Mouse (Mus musculus) embryonic fibroblast, embryonic 13.5 days (primary cell): ENCODE results near the gene Cpn1. TPM values are rescaled to one million over a fixed set of nuclear protein-coding genes. Genes with fewer than 3 reads are reported as not detected.

Experiments
- H3K27ac ChIP-seq: 2 replicates; pipeline ENCODE4 v1.5.1; 2012; ENCODE audit warnings: low read length, control low read depth, inconsistent platforms; ENCODE audit not compliant: insufficient read depth
- H3K4me1 ChIP-seq: 2 replicates; pipeline ENCODE4 v1.6.1; 2011; ENCODE audit warnings: low read length; ENCODE audit not compliant: control insufficient read depth, insufficient read depth
- H3K4me3 ChIP-seq: 2 replicates; pipeline ENCODE4 v1.5.1; 2011; ENCODE audit warnings: mild to moderate bottlenecking, control low read depth, low read length; ENCODE audit not compliant: insufficient read depth
- CTCF ChIP-seq: IDR thresholded peaks from 2 replicates; pipeline ENCODE4 v1.5.1; 2011; ENCODE audit warnings: mild to moderate bottlenecking, control low read depth, low read length, moderate library complexity, borderline replicate concordance; ENCODE audit not compliant: insufficient read depth
- POLR2A ChIP-seq: IDR thresholded peaks from 2 replicates; pipeline ENCODE4 v1.6.1; 2011; ENCODE audit warnings: low read depth, mild to moderate bottlenecking, control low read depth, low read length, moderate library complexity
- polyA plus RNA-seq: library from polyadenylated mRNA; stranded (reverse); fragments of >200 nt; gene quantifications from 2 replicates; pipeline ENCODE4 v1.2.4, GENCODE M21; 2011; ENCODE audit warnings: low read depth; ENCODE audit not compliant: missing spikeins, insufficient read length

The Cpn1 gene
- polyA plus RNA-seq, 1 experiment = not detected

DNA sequence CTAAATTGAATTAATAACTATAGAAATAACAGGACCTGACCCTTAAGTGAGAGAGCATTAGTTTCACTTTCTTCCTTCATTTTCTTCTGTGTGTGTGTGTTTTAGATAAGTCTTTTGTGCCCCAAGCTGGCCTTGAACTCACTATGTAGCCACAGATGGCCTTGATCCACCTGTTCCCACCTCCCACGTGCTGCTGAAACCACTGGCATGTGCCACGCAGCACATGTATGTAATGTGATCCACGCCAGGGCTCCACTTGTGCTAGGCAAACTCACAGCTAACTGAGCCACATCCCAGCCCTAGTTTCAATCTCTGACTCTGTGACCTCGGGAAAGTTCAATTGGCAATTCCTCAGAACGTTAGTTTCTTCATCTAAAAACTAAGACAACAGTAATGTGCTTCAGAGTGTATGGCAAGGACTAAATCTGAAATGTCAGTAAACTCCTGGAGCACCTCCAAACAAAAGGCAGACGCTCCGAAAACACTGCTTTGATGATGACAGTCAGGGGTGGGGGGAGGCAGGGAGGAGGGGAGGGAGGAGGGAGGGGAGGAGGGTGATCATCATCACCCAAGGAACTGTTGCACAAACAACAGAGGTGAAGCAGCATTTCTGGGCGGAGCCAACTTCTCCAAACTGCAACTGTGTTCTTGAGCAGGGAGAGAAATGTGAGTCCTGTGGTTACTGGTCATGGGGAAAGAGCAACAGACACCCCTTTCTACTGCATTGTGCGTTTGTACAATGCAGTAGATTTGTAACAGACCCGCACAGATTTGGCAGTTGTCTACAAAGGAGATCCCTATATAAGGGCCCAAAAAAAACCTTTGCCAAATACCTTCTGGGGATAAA is 60.0 kb downstream of the Cpn1 start:
- H3K27ac ChIP-seq = no peak overlapping the region
- TF ChIP-seq CTCF (no peak), POLR2A (no peak)
- H3K4me1 ChIP-seq = no peaks in the 10 kb centered on the region
- no peak overlapping the region for H3K4me3 ChIP-seq

DNA sequence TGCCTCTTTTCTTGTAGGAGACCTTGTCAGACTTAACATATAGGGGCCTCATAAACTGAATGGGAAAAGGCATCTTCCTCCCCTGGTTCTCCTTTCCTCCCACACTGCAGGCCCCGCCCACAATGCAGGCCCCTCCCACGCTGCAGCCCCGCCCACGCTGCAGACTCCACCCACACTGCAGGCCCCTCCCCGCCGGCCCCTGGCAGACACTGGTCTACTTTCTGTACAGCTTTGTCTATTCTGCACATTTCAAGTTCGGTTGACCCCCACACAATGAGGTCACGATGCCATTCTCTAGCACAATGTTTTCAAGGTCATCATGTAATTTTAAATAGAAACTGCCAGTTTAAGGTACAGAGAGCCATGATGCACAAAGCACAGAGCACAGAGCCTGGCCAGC is 62.0 kb downstream of the Cpn1 start:
- peaks cover 3% of the 10 kb centered on the region; the same call in 1 of the 2 replicates for H3K4me1 ChIP-seq
- no peak overlapping the region for H3K4me3 ChIP-seq
- H3K27ac ChIP-seq = no peak overlapping the region
- TF ChIP-seq CTCF (no peak), POLR2A (no peak)

DNA sequence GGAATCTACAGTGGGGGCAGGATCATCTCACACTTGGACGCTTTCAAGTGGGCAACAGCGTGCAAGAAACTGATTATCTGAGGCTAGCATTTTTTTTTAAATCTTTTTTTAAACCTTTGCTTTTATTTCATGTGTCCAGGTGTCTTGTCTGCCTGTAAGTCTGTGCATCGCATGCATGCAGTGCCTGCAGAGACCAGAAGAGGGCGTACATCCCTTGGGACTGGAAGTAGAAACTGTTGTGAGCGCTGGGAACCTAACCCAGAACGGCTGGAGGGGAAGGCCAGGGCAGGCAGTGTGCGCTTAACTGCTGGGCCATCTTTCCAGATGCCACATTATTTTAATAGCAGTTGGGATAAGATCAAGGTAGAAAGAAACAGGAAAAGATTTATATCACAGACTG is 63.4 kb downstream of the Cpn1 start:
- Histone ChIP-seq H3K27ac (no peak overlapping the region), H3K4me1 (peaks cover 3% of the 10 kb centered on the region; the same call in 1 of the 2 replicates), H3K4me3 (no peak overlapping the region)
- no peak for TF ChIP-seq POLR2A

- H3K27ac ChIP-seq = no peak overlapping the region
- no peak overlapping the region for H3K4me3 ChIP-seq
- TF ChIP-seq CTCF (no peak), POLR2A (no peak)
- peaks cover 11% of the 10 kb centered on the region; the same call in 1 of the 2 replicates for H3K4me1 ChIP-seq
Observed at GRCm38 (mm10) chr19:43921410-43921809, 64.9 kb downstream of the Cpn1 start.

DNA sequence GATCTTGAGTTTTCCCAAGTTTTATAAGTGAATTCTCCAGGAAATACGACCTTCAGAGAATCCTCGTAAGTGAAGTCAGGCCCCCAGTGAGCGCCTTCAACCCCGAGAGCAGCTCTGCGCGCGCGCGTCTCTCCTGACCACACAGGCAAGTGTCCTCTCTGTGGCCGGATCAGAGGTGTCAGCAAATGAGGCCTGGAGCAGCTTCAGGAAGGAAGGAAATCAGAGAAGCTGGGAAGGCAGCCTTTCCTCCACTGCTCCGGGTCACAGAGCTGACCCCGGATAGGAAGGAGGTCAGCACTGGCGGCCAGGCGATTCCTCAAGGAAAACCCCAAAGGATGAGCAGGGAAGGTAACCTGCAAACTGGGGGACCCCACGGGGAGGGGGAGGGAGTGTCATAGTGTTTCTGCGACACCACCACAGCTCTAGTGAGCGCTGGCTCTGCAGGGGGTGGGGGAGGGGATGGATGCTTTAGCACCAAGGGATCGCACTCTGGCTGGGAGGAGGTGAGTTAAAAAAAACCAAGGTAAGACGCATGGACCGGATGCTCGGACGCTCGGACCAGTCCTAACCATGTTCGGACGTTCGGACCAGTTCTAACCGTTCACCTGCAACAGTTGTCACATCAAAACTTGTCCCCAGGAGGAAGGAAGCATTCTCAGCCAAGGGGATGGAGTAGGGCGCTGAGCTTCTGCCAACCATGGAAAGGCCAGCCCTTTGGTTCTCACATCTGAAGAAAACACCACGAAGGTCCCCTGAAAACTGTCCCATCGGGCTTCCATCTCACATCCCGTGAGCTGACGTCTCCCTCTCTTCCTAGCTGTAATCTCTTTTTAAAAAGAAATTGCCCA is 65.7 kb downstream of the Cpn1 start:
- TF ChIP-seq POLR2A (no peak), CTCF (no peak)
- no peak overlapping the region for H3K4me3 ChIP-seq
- H3K27ac ChIP-seq = no peak overlapping the region
- H3K4me1 ChIP-seq = peaks cover 16% of the 10 kb centered on the region; the same call in 1 of the 2 replicates

- TF ChIP-seq POLR2A = no peak
- TF ChIP-seq CTCF = no peak
- H3K4me1 ChIP-seq = peaks cover 16% of the 10 kb centered on the region; the same call in 1 of the 2 replicates
- no peak overlapping the region for H3K27ac ChIP-seq
- H3K4me3 ChIP-seq = no peak overlapping the region
Observed at GRCm38 (mm10) chr19:43919841-43920240, 66.5 kb downstream of the Cpn1 start.

- H3K4me1 ChIP-seq = peaks cover 16% of the 10 kb centered on the region; the same call in 1 of the 2 replicates
Observed at GRCm38 (mm10) chr19:43918834-43919233, 67.5 kb downstream of the Cpn1 start.

DNA sequence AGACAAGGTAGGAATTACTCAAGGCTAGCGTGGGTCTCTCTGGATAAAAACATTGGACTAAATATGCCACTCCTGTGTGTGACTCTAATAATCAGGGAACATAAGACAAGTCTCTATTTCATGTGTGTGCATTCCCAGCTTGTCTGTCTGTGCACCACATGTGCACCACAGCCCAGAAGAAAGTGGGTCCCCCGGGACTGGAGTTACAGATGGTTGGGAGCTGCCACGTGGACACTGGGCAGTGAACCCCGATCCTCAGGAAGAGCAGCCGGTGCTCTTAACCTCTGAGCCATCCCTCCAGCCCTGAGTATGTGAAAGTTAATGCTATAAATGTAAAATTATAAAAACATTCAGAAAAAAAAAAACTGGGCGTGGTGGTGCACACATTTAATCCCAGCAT is 68.6 kb downstream of the Cpn1 start:
- no peak overlapping the region for H3K4me3 ChIP-seq
- TF ChIP-seq POLR2A (no peak), CTCF (no peak)
- peaks cover 22% of the 10 kb centered on the region; the same call in 1 of the 2 replicates for H3K4me1 ChIP-seq
- H3K27ac ChIP-seq = no peak overlapping the region

More at GRCm38 (mm10) chr19:43918834-43919233, 67.5 kb downstream of the Cpn1 start:
- TF ChIP-seq POLR2A = no peak
- no peak for TF ChIP-seq CTCF
- Histone ChIP-seq H3K27ac (no peak overlapping the region), H3K4me3 (no peak overlapping the region)

DNA sequence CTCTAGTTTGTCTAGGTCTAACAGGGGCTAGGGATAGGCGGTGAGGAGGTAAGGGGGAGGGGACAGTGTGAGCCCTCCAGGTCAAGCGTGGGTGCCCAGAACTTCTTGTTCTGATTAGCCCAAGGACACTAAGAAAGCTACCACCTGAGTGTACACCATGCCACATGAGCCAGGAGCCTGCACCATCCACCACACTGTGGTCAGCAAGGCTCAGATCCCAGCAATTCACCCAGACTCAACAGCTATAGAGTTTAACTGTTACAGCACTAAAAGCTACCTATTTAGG is 69.0 kb downstream of the Cpn1 start:
- Histone ChIP-seq H3K4me3 (no peak overlapping the region), H3K27ac (no peak overlapping the region), H3K4me1 (peaks cover 23% of the 10 kb centered on the region; the same call in 1 of the 2 replicates)
- TF ChIP-seq CTCF (no peak), POLR2A (no peak)
